Mouse (Mus musculus) lung, adult 2 months (tissue): ENCODE results near the gene Hbb-bs.
"Not testable (repeated sequence)": the region's sequence is repeated elsewhere in the genome, so short reads cannot be mapped to it uniquely, and the experiment has no call there.

ENCODE experiments used
- CTCF ChIP-seq: fragments of 200-500 bp; IDR thresholded peaks from 2 replicates; pipeline ENCODE4 v1.5.1; 2011; ENCODE audit warnings: mild to moderate bottlenecking, low read length, control low read depth; ENCODE audit not compliant: insufficient read depth
- POLR2A ChIP-seq: fragments of 200-500 bp; IDR thresholded peaks from 2 replicates; pipeline ENCODE4 v1.6.1; 2011; ENCODE audit warnings: low read depth, mild to moderate bottlenecking, control low read depth, low read length, borderline replicate concordance; ENCODE audit errors: extremely low read depth

DNA sequence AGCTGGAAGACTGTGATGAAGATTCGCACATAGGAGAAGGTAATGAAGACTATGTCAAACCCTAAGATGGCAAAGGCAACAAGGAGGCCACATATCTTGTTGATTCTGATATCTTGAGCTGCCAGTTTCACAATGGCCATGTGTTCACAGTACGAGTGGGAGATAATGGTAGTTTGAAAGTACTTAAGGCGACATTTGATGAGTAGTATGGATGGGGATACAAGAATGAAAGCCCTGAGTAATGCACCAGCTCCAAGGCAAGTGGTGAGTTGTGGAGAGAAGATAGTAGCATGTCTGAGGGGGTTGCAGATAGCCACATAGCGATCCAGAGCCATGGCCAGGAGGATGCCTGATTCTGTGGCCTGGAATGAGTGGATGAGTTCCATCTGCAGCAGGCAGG, 50.2 kb downstream of the Hbb-bs start:
- not testable (repeated sequence) for TF ChIP-seq CTCF, POLR2A
